Mouse (Mus musculus): ENCODE measurements around the gene Htr5a. TPM values are rescaled to one million over a fixed set of nuclear protein-coding genes. Genes with fewer than 3 reads are reported as not detected.

Gene Htr5a
- polyA plus RNA-seq, 1 experiment from 2014 or later: 0.04 TPM

Other genes with a start within 250 kb of the Htr5a start
- 42.2 and 46.4 TPM in 2 replicates for gene Paxip1, start 50.5 kb upstream of the Htr5a start, polyA plus RNA-seq (2014; fragmentation: Nextera tagmentation; extraction: Ambion mirVana)
- 129 and 137 TPM in 2 replicates for gene Insig1, start 229.2 kb downstream of the Htr5a start, polyA plus RNA-seq (2014; fragmentation: Nextera tagmentation; extraction: Ambion mirVana)

Measured in midbrain, embryonic 11.5 days (tissue).